Mouse (Mus musculus): Measurements from ENCODE around the gene Adcy7. TPM values are rescaled to one million over a fixed set of nuclear protein-coding genes. Genes with fewer than 3 reads are reported as not detected.

Adcy7 gene
- total RNA-seq, 2 experiments from 2014 or later = 3.8 to 4.8 TPM

- DNase-seq (ENCODE audit: low spot score in 2 of 2) = no peak
Measured at GRCm38 (mm10) chr8:88298733-88299103, 26.5 kb downstream of the Adcy7 start.

- no peak for DNase-seq (ENCODE audit: low spot score in 2 of 2)
Measured at GRCm38 (mm10) chr8:88299907-88300603, 27.9 kb downstream of the Adcy7 start.

- DNase-seq (ENCODE audit: low spot score in 2 of 2) = no peak
Measured at GRCm38 (mm10) chr8:88301589-88302437, 29.6 kb downstream of the Adcy7 start.

GRCm38 (mm10) chr8:88305814-88306213 is 33.6 kb downstream of the Adcy7 start:
- DNase-seq (ENCODE audit: low spot score in 2 of 2) = no peak

- no peak for DNase-seq (ENCODE audit: low spot score in 2 of 2)
Measured at GRCm38 (mm10) chr8:88306511-88306910, 34.3 kb downstream of the Adcy7 start.

- DNase-seq (ENCODE audit: low spot score in 2 of 2) = no peak
Measured at GRCm38 (mm10) chr8:88307736-88308135, 35.5 kb downstream of the Adcy7 start.

GRCm38 (mm10) chr8:88309274-88309873 is 37.2 kb downstream of the Adcy7 start:
- no peak for DNase-seq (ENCODE audit: low spot score in 2 of 2)

GRCm38 (mm10) chr8:88309881-88310280 is 37.7 kb downstream of the Adcy7 start:
- DNase-seq (ENCODE audit: low spot score in 2 of 2) = no peak

- no peak for DNase-seq (ENCODE audit: low spot score in 2 of 2)
Measured at GRCm38 (mm10) chr8:88310286-88310685, 38.1 kb downstream of the Adcy7 start.

- DNase-seq (ENCODE audit: low spot score in 2 of 2) = no peak
Measured at GRCm38 (mm10) chr8:88312966-88313365, 40.8 kb downstream of the Adcy7 start.

GRCm38 (mm10) chr8:88313991-88314390 is 41.8 kb downstream of the Adcy7 start:
- no peak for DNase-seq (ENCODE audit: low spot score in 2 of 2)

- no peak for DNase-seq (ENCODE audit: low spot score in 2 of 2)
Measured at GRCm38 (mm10) chr8:88315302-88315701, 43.1 kb downstream of the Adcy7 start.

- DNase-seq (ENCODE audit: low spot score in 2 of 2) = no peak
Measured at GRCm38 (mm10) chr8:88316139-88316931, 44.1 kb downstream of the Adcy7 start.

- DNase-seq (ENCODE audit: low spot score in 2 of 2) = no peak
Measured at GRCm38 (mm10) chr8:88317341-88317740, 45.1 kb downstream of the Adcy7 start.

GRCm38 (mm10) chr8:88318151-88318550 is 45.9 kb downstream of the Adcy7 start:
- DNase-seq (ENCODE audit: low spot score in 2 of 2) = no peak

- no peak for DNase-seq (ENCODE audit: low spot score in 2 of 2)
Measured at GRCm38 (mm10) chr8:88320134-88320533, 47.9 kb downstream of the Adcy7 start.

GRCm38 (mm10) chr8:88321387-88321786 is 49.2 kb downstream of the Adcy7 start:
- no peak for DNase-seq (ENCODE audit: low spot score in 2 of 2)

GRCm38 (mm10) chr8:88323523-88323922 is 51.3 kb downstream of the Adcy7 start:
- no peak for DNase-seq (ENCODE audit: low spot score in 2 of 2)

- DNase-seq (ENCODE audit: low spot score in 2 of 2) = no peak
Measured at GRCm38 (mm10) chr8:88324760-88325159, 52.6 kb downstream of the Adcy7 start.

- DNase-seq (ENCODE audit: low spot score in 2 of 2) = no peak
Measured at GRCm38 (mm10) chr8:88325251-88325650, 53.0 kb downstream of the Adcy7 start.

- DNase-seq (ENCODE audit: low spot score in 2 of 2) = no peak
Measured at GRCm38 (mm10) chr8:88325795-88326194, 53.6 kb downstream of the Adcy7 start.
